Mouse (Mus musculus) hindbrain, embryonic 14.5 days (tissue): Measurements from ENCODE around the gene Desi1. TPM values are rescaled to one million over a fixed set of nuclear protein-coding genes. Genes with fewer than 3 reads are reported as not detected.
"Not testable (repeated sequence)": the region's sequence is repeated elsewhere in the genome, so short reads cannot be mapped to it uniquely, and the experiment has no call there.

Source experiments
- ATAC-seq: fragments of 200-750 bp; cut with Nextera tagmentation; 2 replicates; pipeline ENCODE4 v1.8.0; 2017; ENCODE audit warnings: moderate number of reproducible peaks, mild to moderate bottlenecking, moderate TSS enrichment, moderate library complexity; ENCODE audit not compliant: low FRiP score
- DNase-seq: peaks from one replicate; pipeline ENCODE4 v3.0.0-alpha.2; 2015; ENCODE audit warnings: low spot score
- H3K27ac ChIP-seq: fragments of 300-500 bp; sonication (generic); 2 replicates; pipeline ENCODE4 v1.5.1; 2014; ENCODE audit warnings: mild to moderate bottlenecking, moderate library complexity
- H3K27me3 ChIP-seq: fragments of 300-500 bp; sonication (generic); 2 replicates; pipeline ENCODE4 v1.6.1; 2014; ENCODE audit warnings: mild to moderate bottlenecking, low read length, mixed read lengths; ENCODE audit not compliant: control insufficient read depth, insufficient read depth
- H3K36me3 ChIP-seq: fragments of 300-500 bp; sonication (generic); replicated peaks from 2 replicates; pipeline ENCODE4 v1.6.1; 2014; ENCODE audit not compliant: control insufficient read depth, insufficient read depth
- H3K4me1 ChIP-seq: fragments of 300-500 bp; sonication (generic); replicated peaks from 2 replicates; pipeline ENCODE4 v1.6.1; 2014; ENCODE audit warnings: antibody characterized with exemption, low read length, mixed read lengths; ENCODE audit not compliant: control insufficient read depth, insufficient read depth
- H3K4me2 ChIP-seq: fragments of 300-500 bp; sonication (generic); replicated peaks from 2 replicates; pipeline ENCODE4 v1.6.1; 2014; ENCODE audit warnings: mild to moderate bottlenecking, moderate library complexity
- H3K4me3 ChIP-seq: fragments of 300-500 bp; sonication (generic); replicated peaks from 2 replicates; pipeline ENCODE4 v1.5.1; 2014; ENCODE audit warnings: mild to moderate bottlenecking, low read length
- H3K9ac ChIP-seq: fragments of 300-500 bp; sonication (generic); 2 replicates; pipeline ENCODE4 v1.6.1; 2014
- H3K9me3 ChIP-seq: fragments of 300-500 bp; sonication (generic); 2 replicates; pipeline ENCODE4 v1.6.1; 2016; ENCODE audit warnings: low read length; ENCODE audit not compliant: control insufficient read depth
- WGBS: fragments of 180-500 bp; shearing (Covaris S2); extraction: QIAGEN DNeasy Blood & Tissue Kit; methylation state at CpG from one replicate; pipeline ENCODE4 v1.1.7; 2014; 5-methylcytosine and 5-hydroxymethylcytosine counted together
- polyA plus RNA-seq: library from polyadenylated mRNA; unstranded; fragments of >200 nt; fragmentation: Nextera tagmentation; extraction: Ambion mirVana; gene quantifications from 2 replicates; pipeline ENCODE4 v1.2.1, GENCODE M21; 2014

Desi1 gene
- polyA plus RNA-seq, 1 experiment from 2014 or later, result 53.2 TPM

GRCm38 (mm10) chr15:81975156-81975555 is 58.5 kb downstream of the Desi1 start:
- not testable (repeated sequence) for H3K4me2 ChIP-seq, H3K4me1 ChIP-seq, H3K9me3 ChIP-seq, H3K36me3 ChIP-seq, H3K27ac ChIP-seq, H3K9ac ChIP-seq, ATAC-seq, H3K4me3 ChIP-seq, H3K27me3 ChIP-seq, DNase-seq
- WGBS, result 90% methylated on average over 8 of the region's 8 CpGs

GRCm38 (mm10) chr15:81970498-81970897 is 63.2 kb downstream of the Desi1 start:
- not testable (repeated sequence) for H3K9ac ChIP-seq, H3K9me3 ChIP-seq, H3K4me2 ChIP-seq, H3K27me3 ChIP-seq, H3K4me1 ChIP-seq, DNase-seq, H3K36me3 ChIP-seq, ATAC-seq, H3K4me3 ChIP-seq, H3K27ac ChIP-seq
- 79% methylated on average over 4 of the region's 4 CpGs for WGBS

- not testable (repeated sequence) for H3K9me3 ChIP-seq, H3K36me3 ChIP-seq, H3K27me3 ChIP-seq, ATAC-seq, H3K9ac ChIP-seq, DNase-seq, H3K4me3 ChIP-seq, H3K27ac ChIP-seq, H3K4me2 ChIP-seq, H3K4me1 ChIP-seq
- 70% methylated on average over 6 of the region's 6 CpGs for WGBS
Observed at GRCm38 (mm10) chr15:81969635-81970034, 64.0 kb downstream of the Desi1 start.

- H3K9ac ChIP-seq, result no peak overlapping the region
- no peak overlapping the region for H3K27ac ChIP-seq
- no peaks in the 10 kb centered on the region for H3K36me3 ChIP-seq
- no peaks in the 10 kb centered on the region for H3K27me3 ChIP-seq
- H3K9me3 ChIP-seq, result peaks cover 5% of the 10 kb centered on the region; the same call in 1 of the 2 replicates
- H3K4me1 ChIP-seq, result no peaks in the 10 kb centered on the region
- no peak overlapping the region for H3K4me2 ChIP-seq
- 82% methylated on average over 7 of the region's 7 CpGs for WGBS
- H3K4me3 ChIP-seq, result no peak overlapping the region
- ATAC-seq (no peak), DNase-seq (no peak)
Observed at GRCm38 (mm10) chr15:81969173-81969572, 64.5 kb downstream of the Desi1 start.

GRCm38 (mm10) chr15:81968447-81968846 is 65.2 kb downstream of the Desi1 start:
- Histone ChIP-seq H3K9ac (no peak overlapping the region), H3K4me2 (no peak overlapping the region), H3K27ac (no peak overlapping the region), H3K9me3 (peaks cover 5% of the 10 kb centered on the region; the same call in 1 of the 2 replicates), H3K4me1 (no peaks in the 10 kb centered on the region), H3K36me3 (no peaks in the 10 kb centered on the region), H3K27me3 (no peaks in the 10 kb centered on the region), H3K4me3 (no peak overlapping the region)
- DNase-seq (no peak), ATAC-seq (no peak)
- 78% methylated on average over 2 of the region's 2 CpGs for WGBS

- Histone ChIP-seq H3K4me2 (no peak overlapping the region), H3K27me3 (no peaks in the 10 kb centered on the region), H3K4me3 (no peak overlapping the region), H3K36me3 (no peaks in the 10 kb centered on the region), H3K9ac (no peak overlapping the region), H3K9me3 (peaks cover 5% of the 10 kb centered on the region; the same call in 1 of the 2 replicates), H3K27ac (no peak overlapping the region), H3K4me1 (no peaks in the 10 kb centered on the region)
- ATAC-seq (no peak), DNase-seq (no peak)
- WGBS, result 88% methylated on average over 5 of the region's 5 CpGs
Observed at GRCm38 (mm10) chr15:81967821-81968220, 65.8 kb downstream of the Desi1 start.

- Histone ChIP-seq H3K27ac (no peak overlapping the region), H3K4me2 (no peak overlapping the region), H3K4me3 (no peak overlapping the region), H3K9me3 (no peaks in the 10 kb centered on the region), H3K9ac (no peak overlapping the region), H3K4me1 (no peaks in the 10 kb centered on the region), H3K36me3 (no peaks in the 10 kb centered on the region), H3K27me3 (no peaks in the 10 kb centered on the region)
- ATAC-seq (no peak), DNase-seq (no peak)
- WGBS, result 86% methylated on average over 13 of the region's 14 CpGs
Observed at GRCm38 (mm10) chr15:81966062-81966829, 67.4 kb downstream of the Desi1 start.

GRCm38 (mm10) chr15:81964980-81965545 is 68.6 kb downstream of the Desi1 start:
- Histone ChIP-seq H3K4me3 (no peak overlapping the region), H3K9me3 (no peaks in the 10 kb centered on the region), H3K4me1 (no peaks in the 10 kb centered on the region), H3K9ac (no peak overlapping the region), H3K27ac (no peak overlapping the region), H3K27me3 (no peaks in the 10 kb centered on the region), H3K36me3 (no peaks in the 10 kb centered on the region), H3K4me2 (no peak overlapping the region)
- WGBS, result 59% methylated on average over 4 of the region's 4 CpGs
- ATAC-seq, result no peak
- DNase-seq, result no peak

GRCm38 (mm10) chr15:81964262-81964661 is 69.4 kb downstream of the Desi1 start:
- Histone ChIP-seq H3K9ac (no peak overlapping the region), H3K4me3 (no peak overlapping the region), H3K27me3 (no peaks in the 10 kb centered on the region), H3K36me3 (no peaks in the 10 kb centered on the region), H3K4me1 (no peaks in the 10 kb centered on the region), H3K9me3 (no peaks in the 10 kb centered on the region), H3K4me2 (no peak overlapping the region), H3K27ac (no peak overlapping the region)
- WGBS, result 75% methylated on average over 1 of the region's 1 CpGs
- DNase-seq, result no peak
- no peak for ATAC-seq
